10 mouse cellular contexts compared by ENCODE assay signal in the genomic region with DNA sequence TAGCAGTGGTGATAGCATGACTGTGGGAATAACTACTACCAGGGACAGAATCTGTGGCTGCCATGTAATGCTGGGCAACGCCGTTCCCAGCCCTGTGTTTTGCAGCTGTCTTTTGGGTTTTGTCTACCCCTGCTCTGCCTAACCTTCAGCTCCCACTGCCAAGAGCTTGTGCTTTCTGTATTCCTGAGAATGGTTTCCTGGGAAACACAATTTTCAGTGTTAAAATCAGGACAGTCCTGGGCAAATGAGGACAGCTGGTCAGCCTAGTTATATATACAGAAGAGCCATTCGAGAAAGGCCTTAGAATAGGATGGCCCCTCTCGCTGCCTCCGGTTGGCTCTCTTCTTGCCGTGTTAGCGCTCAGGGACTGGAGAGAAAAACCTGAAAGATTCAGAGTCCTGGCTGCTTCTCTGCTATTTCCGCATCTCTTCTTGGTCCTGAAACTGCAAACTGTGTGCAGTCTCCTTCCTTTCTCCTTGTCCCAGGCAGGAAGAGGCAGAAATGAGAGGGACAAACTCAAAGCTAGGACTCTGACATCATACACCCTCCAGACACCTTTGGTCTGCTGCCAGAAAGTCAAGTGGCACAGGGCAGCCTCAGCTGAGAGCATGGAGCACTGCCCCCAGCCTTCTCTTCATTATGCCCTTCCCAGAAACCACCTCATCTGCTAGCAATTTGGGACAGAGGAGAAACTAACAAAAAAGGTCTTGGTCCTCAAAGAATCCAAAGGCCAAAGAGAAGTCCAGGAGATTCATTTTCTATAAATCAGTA.
DNase-seq lines count a peak whose midpoint lies in the region; ATAC-seq and TF ChIP-seq lines count a peak whose summit lies in the region.
"Had no signal": no experiment of that assay in that cellular context is flagged by ENCODE, and none has a peak within 500 bp of the region (broad histone marks: within the 10 kb centered on the region; RNA-seq: fewer than 3 reads in every experiment).

No protein-coding gene starts in this region.

- no peaks in the 10 kb centered on the region for H3K27me3 ChIP-seq in forebrain, embryonic 16.5 days (replicated peaks; ENCODE audit: control insufficient read depth, insufficient read depth, low read length)
- H3K27me3 ChIP-seq in lung, embryonic 14.5 days (ENCODE audit: insufficient read depth, low read length), result no peaks in the 10 kb centered on the region
- H3K27me3 ChIP-seq in intestine, embryonic 15.5 days (replicated peaks), result no peaks in the 10 kb centered on the region
- H3K27me3 ChIP-seq: midbrain, embryonic 12.5 days had no signal

- DNase-seq in heart, adult 11 months, result peak; percentile 93
- no peak for DNase-seq in heart, adult 9 months (ENCODE audit: low spot score in 2 of 2)
- DNase-seq in adipocyte (ENCODE audit: low spot score), result peak; percentile 67
- DNase-seq in lung, embryonic 14.5 days, result peak; percentile 77
- no peak for DNase-seq in gastrocnemius, postnatal 14 days
- DNase-seq: kidney, adult 11 months had no signal

- peak; percentile 55; the same call in 1 of the 2 replicates for ATAC-seq in forebrain, embryonic 16.5 days
- peak; percentile 70; the same call in 1 of the 2 replicates for ATAC-seq in lung, embryonic 14.5 days (ENCODE audit: insufficient read depth)
- no peak for ATAC-seq in intestine, embryonic 15.5 days
- ATAC-seq in monocyte, adult 5-6 weeks (replicated peaks; ENCODE audit: insufficient number of reproducible peaks, low FRiP score, low TSS enrichment, poor library complexity, severe bottlenecking), result no peak

- intact Hi-C loops in gastrocnemius, postnatal 14 days (cut with DNase I; ENCODE audit: low total_unique reads), result no loop called here

- no peak overlapping the region for H3K9ac ChIP-seq in forebrain, embryonic 16.5 days (replicated peaks; ENCODE audit: low read depth, low read length)
- no peak overlapping the region for H3K9ac ChIP-seq in lung, embryonic 14.5 days
- H3K9ac ChIP-seq in intestine, embryonic 15.5 days, result no peak overlapping the region
- H3K9ac ChIP-seq: midbrain, embryonic 12.5 days had no signal

- peaks cover 6% of the 10 kb centered on the region for H3K4me1 ChIP-seq in forebrain, embryonic 16.5 days (replicated peaks; ENCODE audit: control insufficient read depth, insufficient read depth, low read length)
- H3K4me1 ChIP-seq in lung, embryonic 14.5 days (ENCODE audit: insufficient read depth), result peaks cover 4% of the 10 kb centered on the region
- H3K4me1 ChIP-seq in intestine, embryonic 15.5 days (replicated peaks), result no peaks in the 10 kb centered on the region

- H3K4me3 ChIP-seq in forebrain, embryonic 16.5 days (replicated peaks; ENCODE audit: low read length), result no peak overlapping the region
- no peak overlapping the region for H3K4me3 ChIP-seq in lung, embryonic 14.5 days (ENCODE audit: low read depth, low read length)
- H3K4me3 ChIP-seq in intestine, embryonic 15.5 days (replicated peaks), result no peak overlapping the region
- H3K4me3 ChIP-seq: midbrain, embryonic 12.5 days had no signal

- H3K27ac ChIP-seq in forebrain, embryonic 16.5 days (ENCODE audit: low read length), result peak overlapping the region; percentile 23; the same call in 1 of the 2 replicates
- peak overlapping the region; percentile 3; the same call in 1 of the 2 replicates for H3K27ac ChIP-seq in lung, embryonic 14.5 days (ENCODE audit: low read depth)
- no peak overlapping the region for H3K27ac ChIP-seq in intestine, embryonic 15.5 days
- H3K27ac ChIP-seq: midbrain, embryonic 12.5 days had no signal

- no peak for TF ChIP-seq CTCF in lung, embryonic 14.5 days (IDR thresholded peaks at IDR 0.05; ENCODE audit: low read depth)

- no peaks in the 10 kb centered on the region for H3K9me3 ChIP-seq in forebrain, embryonic 16.5 days (ENCODE audit: control insufficient read depth, low read length)
- H3K9me3 ChIP-seq in lung, embryonic 14.5 days (ENCODE audit: low read depth, low read length), result no peaks in the 10 kb centered on the region
- H3K9me3 ChIP-seq in intestine, embryonic 15.5 days, result no peaks in the 10 kb centered on the region
- H3K9me3 ChIP-seq: midbrain, embryonic 12.5 days had no signal

- WGBS in forebrain, embryonic 16.5 days, result 71% methylated on average over 8 of the region's 8 CpGs
- 68% methylated on average over 8 of the region's 8 CpGs for WGBS in lung, embryonic 14.5 days
- 80% methylated on average over 8 of the region's 8 CpGs for WGBS in intestine, embryonic 15.5 days

- H3K36me3 ChIP-seq in forebrain, embryonic 16.5 days (ENCODE audit: control insufficient read depth, insufficient read depth), result no peaks in the 10 kb centered on the region
- H3K36me3 ChIP-seq in lung, embryonic 14.5 days (ENCODE audit: insufficient read depth), result no peaks in the 10 kb centered on the region
- H3K36me3 ChIP-seq in intestine, embryonic 15.5 days, result no peaks in the 10 kb centered on the region
- H3K36me3 ChIP-seq: midbrain, embryonic 12.5 days had no signal

- H3K4me2 ChIP-seq in forebrain, embryonic 16.5 days (ENCODE audit: low read length), result no peak overlapping the region
- H3K4me2 ChIP-seq in lung, embryonic 14.5 days, result no peak overlapping the region
- no peak overlapping the region for H3K4me2 ChIP-seq in intestine, embryonic 15.5 days (replicated peaks)
- H3K4me2 ChIP-seq: midbrain, embryonic 12.5 days had no signal

Comparison
In these comparisons a context has a peak if more than half of its experiments do, and no peak if none do; other contexts are left out.
1. DNase-seq: peak in heart, adult 11 months (single experiment), adipocyte (single experiment) and lung, embryonic 14.5 days (single experiment); none in heart, adult 9 months (0 of 2) and gastrocnemius, postnatal 14 days (single experiment).
2. ATAC-seq: peak in forebrain, embryonic 16.5 days (single experiment) and lung, embryonic 14.5 days (single experiment); none in intestine, embryonic 15.5 days (single experiment) and monocyte, adult 5-6 weeks (single experiment).